Mouse (Mus musculus): ENCODE data around the gene Fbxo5. TPM values are rescaled to one million over a fixed set of nuclear protein-coding genes. Genes with fewer than 3 reads are reported as not detected.

Fbxo5 gene
- polyA plus RNA-seq (2016; fragmentation: Nextera tagmentation; extraction: Ambion mirVana), result 93.6 and 99.5 TPM in 2 replicates

- H3K9ac ChIP-seq (replicated peaks), result peak within 1 kb of the TSS; percentile 75
- peak within 1 kb of the TSS; percentile 90 for H3K4me2 ChIP-seq
- H3K9me3 ChIP-seq, result no peaks in the 10 kb centered on the region
- H3K27ac ChIP-seq, result peak within 1 kb of the TSS; percentile 94
- ATAC-seq (ENCODE audit: insufficient number of reproducible peaks, insufficient read depth, low FRiP score, low TSS enrichment, low read depth), result peak; percentile 94
- under 1% methylated on average over 42 of the region's 42 CpGs for WGBS
- peaks cover 27% of the 10 kb centered on the region for H3K36me3 ChIP-seq
- H3K27me3 ChIP-seq, result no peaks in the 10 kb centered on the region
- peaks cover 21% of the 10 kb centered on the region for H3K4me1 ChIP-seq (replicated peaks)
- peak within 1 kb of the TSS; percentile 80 for H3K4me3 ChIP-seq (replicated peaks)
These were observed at the start of gene Fbxo5 for GRCm38 (mm10) chr10:5805243-5805730. Gene Fbxo5 (minus strand): TSS chr10:5805600.

GRCm38 (mm10) chr10:5853290-5853868 lies 48.0 kb upstream of the Fbxo5 start:
- H3K4me2 ChIP-seq, result no peak overlapping the region

GRCm38 (mm10) chr10:5846939-5847338 lies 41.5 kb upstream of the Fbxo5 start:
- Histone ChIP-seq H3K9me3 (no peaks in the 10 kb centered on the region), H3K27ac (no peak overlapping the region), H3K4me3 (replicated peaks) (no peak overlapping the region), H3K4me2 (no peak overlapping the region), H3K9ac (replicated peaks) (no peak overlapping the region), H3K36me3 (no peaks in the 10 kb centered on the region), H3K4me1 (replicated peaks) (no peaks in the 10 kb centered on the region), H3K27me3 (no peaks in the 10 kb centered on the region)
- no peak for ATAC-seq (ENCODE audit: insufficient number of reproducible peaks, insufficient read depth, low FRiP score, low TSS enrichment, low read depth)
- WGBS, result 43% methylated on average over 2 of the region's 2 CpGs

More at GRCm38 (mm10) chr10:5853290-5853868, 48.0 kb upstream of the Fbxo5 start:
- H3K27ac ChIP-seq, result no peak overlapping the region
- WGBS, result 88% methylated on average over 8 of the region's 8 CpGs
- H3K9ac ChIP-seq (replicated peaks), result no peak overlapping the region
- no peak for ATAC-seq (ENCODE audit: insufficient number of reproducible peaks, insufficient read depth, low FRiP score, low TSS enrichment, low read depth)
- no peaks in the 10 kb centered on the region for H3K4me1 ChIP-seq (replicated peaks)
- no peaks in the 10 kb centered on the region for H3K27me3 ChIP-seq
- H3K36me3 ChIP-seq, result no peaks in the 10 kb centered on the region
- H3K9me3 ChIP-seq, result no peaks in the 10 kb centered on the region
- H3K4me3 ChIP-seq (replicated peaks), result no peak overlapping the region

- 80% methylated on average over 4 of the region's 4 CpGs for WGBS
- H3K27me3 ChIP-seq, result no peaks in the 10 kb centered on the region
- no peaks in the 10 kb centered on the region for H3K36me3 ChIP-seq
- H3K4me3 ChIP-seq (replicated peaks), result no peak overlapping the region
- H3K4me2 ChIP-seq, result no peak overlapping the region
- H3K9me3 ChIP-seq, result no peaks in the 10 kb centered on the region
- H3K27ac ChIP-seq, result no peak overlapping the region
- no peaks in the 10 kb centered on the region for H3K4me1 ChIP-seq (replicated peaks)
- no peak for ATAC-seq (ENCODE audit: insufficient number of reproducible peaks, insufficient read depth, low FRiP score, low TSS enrichment, low read depth)
- H3K9ac ChIP-seq (replicated peaks), result no peak overlapping the region
These were observed 36.0 kb upstream of the Fbxo5 start for GRCm38 (mm10) chr10:5841369-5841768.

- no peak overlapping the region for H3K4me2 ChIP-seq
- peaks cover 6% of the 10 kb centered on the region for H3K36me3 ChIP-seq
- H3K27me3 ChIP-seq, result no peaks in the 10 kb centered on the region
- 81% methylated on average over 6 of the region's 6 CpGs for WGBS
- H3K4me1 ChIP-seq (replicated peaks), result peaks cover 13% of the 10 kb centered on the region
- H3K9me3 ChIP-seq, result no peaks in the 10 kb centered on the region
- no peak for ATAC-seq (ENCODE audit: insufficient number of reproducible peaks, insufficient read depth, low FRiP score, low TSS enrichment, low read depth)
- no peak overlapping the region for H3K4me3 ChIP-seq (replicated peaks)
- no peak overlapping the region for H3K9ac ChIP-seq (replicated peaks)
- H3K27ac ChIP-seq, result no peak overlapping the region
These were observed 21.1 kb upstream of the Fbxo5 start for GRCm38 (mm10) chr10:5826336-5827025.

- Histone ChIP-seq H3K9me3 (no peaks in the 10 kb centered on the region), H3K4me3 (replicated peaks) (peak overlapping the region; percentile 73), H3K4me2 (peak overlapping the region; percentile 71), H3K27me3 (no peaks in the 10 kb centered on the region), H3K36me3 (peaks cover 8% of the 10 kb centered on the region), H3K4me1 (replicated peaks) (peaks cover 13% of the 10 kb centered on the region), H3K9ac (replicated peaks) (0 out of 2 replicates have a peak overlapping the region, but pooled peaks have one; percentile 37), H3K27ac (peak overlapping the region; percentile 92; the same call in 1 of the 2 replicates)
- WGBS, result 3% methylated on average over 3 of the region's 3 CpGs
- no peak; the same call in 1 of the 2 replicates for ATAC-seq (ENCODE audit: insufficient number of reproducible peaks, insufficient read depth, low FRiP score, low TSS enrichment, low read depth)
These were observed 19.4 kb upstream of the Fbxo5 start for GRCm38 (mm10) chr10:5824779-5825178.

- peak; percentile 95 for ATAC-seq (ENCODE audit: insufficient number of reproducible peaks, insufficient read depth, low FRiP score, low TSS enrichment, low read depth)
- no peaks in the 10 kb centered on the region for H3K27me3 ChIP-seq
- WGBS, result under 1% methylated on average over 47 of the region's 47 CpGs
These were observed 18.5 kb upstream of the Fbxo5 start, which contains the start of gene Mtrf1l for GRCm38 (mm10) chr10:5823740-5824491. Gene Mtrf1l (minus strand): TSS chr10:5823910.

GRCm38 (mm10) chr10:5823291-5823739 lies 17.9 kb upstream of the Fbxo5 start:
- peak overlapping the region; percentile 71 for H3K4me2 ChIP-seq
- H3K9ac ChIP-seq (replicated peaks), result peak overlapping the region; percentile 91
- peak; percentile 8 for ATAC-seq (ENCODE audit: insufficient number of reproducible peaks, insufficient read depth, low FRiP score, low TSS enrichment, low read depth)
- under 1% methylated on average over 37 of the region's 37 CpGs for WGBS
- H3K36me3 ChIP-seq, result peaks cover 22% of the 10 kb centered on the region
- H3K4me1 ChIP-seq (replicated peaks), result peaks cover 13% of the 10 kb centered on the region
- peak overlapping the region; percentile 73 for H3K4me3 ChIP-seq (replicated peaks)
- no peaks in the 10 kb centered on the region for H3K9me3 ChIP-seq
- peak overlapping the region; percentile 92 for H3K27ac ChIP-seq
- H3K27me3 ChIP-seq, result no peaks in the 10 kb centered on the region

More at GRCm38 (mm10) chr10:5823740-5824491, 18.5 kb upstream of the Fbxo5 start, which contains the start of gene Mtrf1l:
- Histone ChIP-seq H3K36me3 (peaks cover 16% of the 10 kb centered on the region), H3K4me3 (replicated peaks) (peak within 1 kb of the TSS; percentile 73), H3K9me3 (no peaks in the 10 kb centered on the region), H3K9ac (replicated peaks) (peak within 1 kb of the TSS; percentile 91), H3K4me2 (peak within 1 kb of the TSS; percentile 71), H3K27ac (peak within 1 kb of the TSS; percentile 92), H3K4me1 (replicated peaks) (peaks cover 13% of the 10 kb centered on the region)

- Histone ChIP-seq H3K9ac (replicated peaks) (no peak overlapping the region), H3K36me3 (peaks cover 67% of the 10 kb centered on the region), H3K27me3 (no peaks in the 10 kb centered on the region), H3K4me2 (no peak overlapping the region), H3K9me3 (no peaks in the 10 kb centered on the region), H3K27ac (no peak overlapping the region), H3K4me1 (replicated peaks) (peaks cover 13% of the 10 kb centered on the region), H3K4me3 (replicated peaks) (no peak overlapping the region)
- ATAC-seq (ENCODE audit: insufficient number of reproducible peaks, insufficient read depth, low FRiP score, low TSS enrichment, low read depth), result no peak
- WGBS, result 93% methylated on average over 3 of the region's 3 CpGs
These were observed 13.4 kb upstream of the Fbxo5 start for GRCm38 (mm10) chr10:5818772-5819171.

- no peak overlapping the region for H3K9ac ChIP-seq (replicated peaks)
- ATAC-seq (ENCODE audit: insufficient number of reproducible peaks, insufficient read depth, low FRiP score, low TSS enrichment, low read depth), result no peak
- no peaks in the 10 kb centered on the region for H3K9me3 ChIP-seq
- H3K27ac ChIP-seq, result no peak overlapping the region
- H3K27me3 ChIP-seq, result no peaks in the 10 kb centered on the region
- WGBS, result 99% methylated on average over 2 of the region's 2 CpGs
- H3K36me3 ChIP-seq, result peaks cover 85% of the 10 kb centered on the region
- no peak overlapping the region for H3K4me2 ChIP-seq
- no peaks in the 10 kb centered on the region for H3K4me1 ChIP-seq (replicated peaks)
- no peak overlapping the region for H3K4me3 ChIP-seq (replicated peaks)
These were observed 10.6 kb upstream of the Fbxo5 start for GRCm38 (mm10) chr10:5815968-5816367.

GRCm38 (mm10) chr10:5813724-5814123 lies 8.3 kb upstream of the Fbxo5 start:
- H3K4me3 ChIP-seq (replicated peaks), result no peak overlapping the region
- WGBS, result 89% methylated on average over 11 of the region's 11 CpGs
- no peak overlapping the region for H3K9ac ChIP-seq (replicated peaks)
- H3K4me2 ChIP-seq, result no peak overlapping the region
- H3K27me3 ChIP-seq, result no peaks in the 10 kb centered on the region
- no peak for ATAC-seq (ENCODE audit: insufficient number of reproducible peaks, insufficient read depth, low FRiP score, low TSS enrichment, low read depth)
- no peaks in the 10 kb centered on the region for H3K4me1 ChIP-seq (replicated peaks)
- H3K27ac ChIP-seq, result no peak overlapping the region
- H3K36me3 ChIP-seq, result peaks cover 74% of the 10 kb centered on the region
- no peaks in the 10 kb centered on the region for H3K9me3 ChIP-seq

Measured in limb, embryonic 12.5 days (tissue).